Mouse (Mus musculus) lung, postnatal 36 days (tissue): ENCODE data around the gene Bicra.
A peak's percentile ranks its signal among the peaks of the same experiment; 100 is the strongest.

Source experiments
- DNase-seq: peaks from one replicate; pipeline ENCODE4 v3.0.0; 2022; ENCODE audit warnings: mixed read lengths

Gene Bicra

DNA sequence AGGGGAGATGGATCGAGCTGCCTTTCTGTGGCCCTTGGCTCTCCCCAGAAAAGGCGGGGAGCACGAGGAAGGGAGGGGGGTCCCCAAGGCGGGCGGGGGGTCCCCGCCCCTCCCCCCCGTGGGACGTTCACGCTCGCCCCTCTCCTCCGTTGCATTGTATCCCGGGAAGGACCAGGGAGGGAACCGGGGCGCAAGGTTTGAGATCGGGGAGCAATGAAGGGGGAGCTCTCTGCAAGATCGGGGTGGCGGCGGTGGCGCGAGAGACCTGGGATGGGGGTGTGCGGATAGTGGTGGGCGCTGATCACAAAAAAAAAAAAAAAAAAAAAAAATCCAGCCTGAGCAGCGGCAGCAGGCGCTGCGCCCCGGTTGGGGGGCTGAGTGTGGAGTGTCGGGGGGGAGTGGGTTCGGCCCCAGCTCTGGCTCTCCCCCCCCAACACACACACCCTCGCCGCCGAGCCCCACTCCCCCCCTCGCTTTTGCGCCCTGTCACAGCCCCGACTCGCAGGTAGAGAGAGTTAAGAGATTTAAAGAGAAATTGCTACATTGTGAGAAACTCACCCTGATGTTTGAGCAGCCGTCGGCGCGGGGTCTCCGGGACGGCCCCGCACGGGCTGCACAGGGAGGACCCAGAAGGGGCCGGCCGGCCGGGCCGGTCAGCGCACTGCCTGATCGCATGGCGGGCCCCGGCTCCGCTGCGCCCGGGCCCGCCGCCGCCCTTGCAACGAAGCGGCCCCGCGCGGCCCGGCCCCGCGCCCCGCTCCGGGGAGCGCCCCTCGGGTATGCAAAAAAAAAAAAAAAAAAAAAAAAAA lies at the start of gene Bicra:
Gene Bicra (minus strand): TSS at position 584 of the 809 bp plus-strand sequence.
- peak; percentile 90 for DNase-seq

DNA sequence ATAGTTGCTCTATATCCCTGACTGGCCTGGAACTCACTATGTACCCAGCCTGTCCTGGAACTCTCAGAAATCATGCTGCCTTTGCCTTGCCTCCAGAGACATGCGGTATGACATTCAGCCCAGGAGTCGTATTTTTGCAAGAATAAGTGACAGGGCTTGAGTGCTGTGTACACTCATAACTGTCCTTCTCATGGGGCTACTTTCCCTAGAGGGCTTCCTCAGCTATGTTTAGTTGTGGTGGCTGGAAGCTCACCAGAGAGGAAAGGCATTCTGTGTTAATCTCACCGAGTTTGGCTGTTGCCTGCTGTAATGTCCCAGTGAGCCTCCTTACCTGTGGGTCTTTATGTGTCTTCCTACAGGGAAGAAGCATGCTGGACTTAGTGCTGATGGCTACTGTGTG lies 46.9 kb upstream of the Bicra start:
- no peak for DNase-seq

DNA sequence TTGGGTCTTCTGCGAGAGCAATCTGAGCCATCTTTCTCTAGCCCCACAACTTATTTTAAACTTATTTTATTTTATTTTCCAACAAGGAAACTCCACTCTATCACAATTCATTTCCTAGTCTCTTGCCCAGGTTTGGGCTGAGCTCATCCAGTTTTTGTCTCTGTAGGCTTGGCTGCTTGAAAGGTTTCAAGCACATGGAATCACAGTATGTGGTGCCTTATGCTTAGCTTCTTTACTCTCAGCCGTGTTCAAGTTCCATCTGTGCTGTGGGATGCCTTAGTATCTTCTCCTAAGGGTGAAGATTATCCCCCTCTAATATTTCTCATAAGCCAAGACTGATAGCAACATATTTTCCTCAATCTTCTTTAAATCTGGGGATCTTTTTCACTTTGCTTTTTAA lies 39.9 kb upstream of the Bicra start:
- DNase-seq, result no peak

DNA sequence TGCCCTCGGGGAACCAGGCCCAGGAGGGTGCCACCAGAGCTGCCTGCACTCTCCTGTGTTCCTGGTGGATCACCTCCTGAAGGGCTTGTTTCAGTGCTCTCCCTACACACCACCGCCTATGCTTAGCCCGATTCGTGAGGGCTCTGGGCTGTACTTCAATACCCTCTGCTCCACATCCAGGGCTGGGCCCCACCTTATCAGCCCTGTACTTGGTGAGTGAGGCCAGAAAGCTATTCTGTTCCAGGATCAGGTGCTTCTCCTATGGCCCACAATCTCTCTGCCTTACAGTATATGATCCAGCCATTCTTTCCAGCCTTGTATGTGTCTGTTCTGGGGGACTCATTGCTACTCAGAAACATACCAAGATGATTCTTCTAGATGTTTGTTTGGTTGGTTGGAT lies 35.6 kb upstream of the Bicra start:
- DNase-seq, result no peak

DNA sequence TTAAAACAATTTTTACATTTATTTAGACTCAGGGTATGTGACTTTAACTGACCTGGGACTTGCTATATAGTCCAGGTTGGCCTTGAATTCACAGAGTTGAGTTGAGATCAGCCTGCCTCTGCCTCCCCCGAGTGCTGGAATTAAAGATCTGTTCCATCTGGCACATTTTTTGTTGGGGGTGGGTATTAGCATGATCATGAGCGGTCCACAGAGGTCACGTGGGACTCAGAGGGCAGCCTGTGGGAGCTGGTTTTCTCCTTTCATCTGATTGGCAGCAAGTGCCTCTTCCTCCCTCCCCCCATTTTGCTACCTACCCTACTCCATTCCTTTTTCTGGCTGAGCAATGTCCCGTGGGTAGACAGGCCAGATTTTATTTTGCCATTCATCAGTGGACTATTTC lies 32.9 kb upstream of the Bicra start:
- DNase-seq, result no peak

- DNase-seq, result no peak
Measured at GRCm38 (mm10) chr7:16079947-16080346, 32.2 kb upstream of the Bicra start.

- DNase-seq, result no peak
Measured at GRCm38 (mm10) chr7:16071906-16072305, 24.2 kb upstream of the Bicra start.

DNA sequence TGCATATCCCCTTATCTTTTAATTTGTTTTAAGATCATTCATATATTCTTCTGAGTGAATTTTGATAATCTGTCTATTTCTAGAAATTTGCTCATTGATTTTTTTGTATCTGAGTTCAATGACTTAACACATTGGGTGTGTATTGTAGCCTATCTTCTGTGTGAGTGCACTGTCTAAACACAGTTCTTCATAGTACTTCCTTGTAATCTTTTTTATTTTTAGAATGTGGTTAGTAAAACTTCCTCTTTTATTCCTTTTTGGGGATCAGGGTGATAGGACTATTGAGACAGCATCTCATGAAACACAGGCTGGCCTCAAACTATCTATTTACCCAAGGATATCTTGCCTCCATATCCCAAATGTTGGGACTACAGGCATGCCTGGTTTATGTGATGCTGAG lies 23.1 kb upstream of the Bicra start:
- no peak for DNase-seq

DNA sequence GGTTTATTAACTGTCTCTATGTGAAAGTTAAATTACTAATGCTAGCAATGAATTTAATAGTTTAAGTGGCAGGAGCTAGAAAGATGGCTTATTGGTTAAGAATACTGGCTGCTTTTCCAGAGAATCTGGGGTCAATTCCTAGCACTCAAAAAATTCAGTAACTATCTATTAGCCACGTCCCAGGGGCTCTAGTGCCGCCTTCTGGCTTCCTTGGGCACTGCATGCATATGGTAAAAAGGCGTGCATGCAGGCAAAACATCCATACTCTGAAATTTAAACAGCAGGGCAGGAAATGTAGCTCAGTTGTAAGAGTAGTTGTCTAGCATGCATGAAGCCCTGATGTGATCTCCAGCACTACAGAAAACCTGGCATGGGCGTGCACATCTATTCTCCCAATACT lies 15.8 kb upstream of the Bicra start:
- no peak for DNase-seq

- DNase-seq, result no peak
Measured at GRCm38 (mm10) chr7:16062099-16062420, 14.3 kb upstream of the Bicra start.

DNA sequence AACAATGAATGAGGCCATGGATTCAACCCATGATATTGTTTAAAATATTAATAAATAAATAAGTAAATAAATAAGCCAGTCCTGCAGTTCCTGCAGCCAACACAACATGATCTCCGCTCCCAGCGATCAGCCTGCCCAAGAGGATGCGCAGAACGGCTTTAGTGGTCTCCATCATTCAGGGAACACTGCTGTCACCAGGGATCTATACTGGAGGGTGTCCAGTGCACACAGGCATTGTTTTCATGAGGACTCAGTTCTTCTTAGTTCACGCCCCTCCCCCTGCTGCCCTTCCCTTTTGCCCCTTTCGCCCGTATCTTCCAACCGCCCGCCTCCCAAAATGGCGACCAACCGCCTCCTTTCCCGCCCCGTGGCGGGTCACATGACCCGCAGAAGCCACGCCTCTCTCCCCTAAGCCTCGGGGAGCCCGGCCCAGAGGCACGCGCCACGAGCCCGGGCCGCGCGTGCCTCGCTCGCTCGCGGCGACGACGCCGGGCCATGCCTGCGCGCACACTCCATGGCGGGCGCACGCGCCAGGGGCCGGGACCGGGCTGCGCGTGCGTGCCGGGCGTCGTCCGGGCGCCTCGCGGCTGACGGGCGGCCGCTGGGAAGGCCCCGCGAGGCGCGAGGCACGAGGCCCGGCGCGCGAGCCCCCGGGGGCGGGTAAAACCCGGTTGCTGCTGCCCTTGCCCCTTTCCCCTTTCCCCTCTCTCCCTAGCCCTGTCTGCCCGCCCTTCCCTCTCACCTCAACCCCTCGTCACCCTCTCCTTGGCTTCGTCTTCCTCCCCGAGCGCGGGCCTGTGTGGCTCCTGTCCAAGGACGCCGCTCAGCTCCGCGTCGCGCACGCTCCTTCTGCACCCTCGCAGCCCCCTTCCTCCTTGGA lies 13.7 kb upstream of the Bicra start, which contains the start of gene Zfp541:
Gene Zfp541 (plus strand): TSS at position 596 of the 880 bp plus-strand sequence.
- DNase-seq, result no peak

GRCm38 (mm10) chr7:16057136-16057534 lies 9.4 kb upstream of the Bicra start:
- DNase-seq, result peak; percentile 66

DNA sequence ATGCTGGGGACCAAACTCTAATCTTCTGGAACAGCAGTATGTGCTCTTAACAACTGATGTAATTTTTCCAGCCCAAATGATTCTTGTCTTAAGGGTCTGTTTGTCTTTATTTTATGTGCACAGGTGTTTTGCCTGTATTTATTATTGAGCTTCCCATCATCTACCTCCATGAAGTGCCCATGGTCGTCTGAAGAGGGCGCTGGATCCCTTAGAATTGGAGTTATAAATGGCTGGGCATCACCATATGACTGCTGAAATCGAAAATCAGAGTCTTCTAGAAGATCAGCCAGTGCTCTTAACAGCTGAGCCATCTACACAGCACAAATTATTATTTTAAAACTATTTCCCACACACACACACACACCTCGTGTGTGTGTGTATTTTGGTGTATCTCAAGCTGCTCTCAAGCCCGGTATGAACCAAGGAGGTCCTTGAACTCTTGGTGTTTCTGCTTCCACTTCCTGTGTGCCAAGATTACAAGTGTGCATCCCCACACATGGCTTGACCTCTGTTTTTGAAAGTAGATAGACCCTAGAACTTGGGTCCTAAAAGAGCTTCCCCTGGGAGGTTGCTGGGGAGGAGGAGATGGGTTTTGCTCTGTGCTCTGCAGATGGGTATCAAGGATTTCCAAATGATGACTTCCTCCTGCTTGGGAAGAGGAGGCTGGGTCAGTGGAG lies 8.9 kb upstream of the Bicra start:
- peak; percentile 67 for DNase-seq

DNA sequence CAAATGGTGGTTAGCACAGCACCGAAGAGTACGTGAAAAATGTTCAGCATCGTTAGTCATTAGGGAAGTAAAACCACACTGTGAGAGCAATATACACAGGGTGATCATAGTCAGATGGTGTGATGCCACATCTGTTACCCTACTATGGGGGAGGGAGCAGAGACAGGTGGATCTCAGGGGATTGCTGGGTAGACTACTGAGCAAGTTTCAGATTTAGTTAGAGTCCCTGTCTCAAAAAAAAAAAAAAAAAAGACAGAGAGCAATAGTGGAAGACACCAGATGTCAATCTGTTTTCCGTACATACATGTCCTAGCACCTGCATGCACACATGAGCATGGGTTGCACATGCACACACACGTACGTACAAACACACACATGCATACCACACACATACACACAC lies 7.9 kb upstream of the Bicra start:
- DNase-seq, result no peak

- DNase-seq, result no peak
Measured at GRCm38 (mm10) chr7:16054966-16055365, 7.2 kb upstream of the Bicra start.

- peak; percentile 58 for DNase-seq
Measured at GRCm38 (mm10) chr7:16053105-16053504, 5.4 kb upstream of the Bicra start.

DNA sequence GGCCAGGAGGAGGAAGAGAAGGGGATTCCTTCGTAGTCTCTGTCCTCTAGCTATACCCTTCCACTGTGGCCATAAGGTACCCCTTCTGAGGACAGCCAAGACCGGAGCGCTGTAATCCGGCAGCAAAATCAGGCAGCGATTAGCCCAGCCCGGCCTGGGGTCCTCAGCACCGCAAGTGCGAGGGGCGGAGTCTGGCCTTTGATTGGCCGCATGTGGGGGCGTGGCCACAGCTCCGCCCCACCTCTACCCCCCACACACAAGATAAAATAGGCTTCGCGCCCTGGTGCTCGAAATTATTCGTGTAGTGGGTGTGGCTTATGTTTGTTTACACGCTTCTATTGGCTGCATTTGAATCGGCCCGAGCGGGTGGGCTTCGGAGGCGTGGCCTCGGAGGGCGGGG lies 5.0 kb upstream of the Bicra start:
- peak; percentile 98 for DNase-seq

GRCm38 (mm10) chr7:16051883-16052595 lies 4.3 kb upstream of the Bicra start:
- peak; percentile 89 for DNase-seq

DNA sequence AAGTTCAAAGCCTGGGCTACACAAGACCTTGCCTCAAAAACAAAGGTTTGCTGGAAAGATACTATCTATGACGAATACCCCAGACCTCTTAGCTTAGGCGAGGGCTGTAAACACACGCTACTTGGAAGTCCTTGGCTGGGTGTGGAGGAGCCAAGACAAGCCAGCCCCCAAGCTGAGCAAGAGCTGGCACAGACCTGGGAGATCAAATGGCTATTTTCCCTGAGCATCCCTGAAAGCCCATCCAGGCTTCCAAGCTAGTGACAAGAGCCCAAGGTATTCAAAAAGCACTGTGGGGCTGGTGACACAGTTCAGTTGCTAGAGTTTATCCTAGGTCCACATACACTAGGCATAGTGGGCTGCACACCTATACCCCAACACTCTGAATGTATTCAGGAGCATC lies 2.9 kb upstream of the Bicra start:
- DNase-seq, result no peak

- DNase-seq, result no peak
Measured at GRCm38 (mm10) chr7:16049576-16049915, 1.8 kb upstream of the Bicra start.

- DNase-seq, result no peak
Measured at GRCm38 (mm10) chr7:16048675-16049575, 1.2 kb upstream of the Bicra start.

- peak; percentile 99 for DNase-seq
Measured at GRCm38 (mm10) chr7:16048164-16048564, 443 bp upstream of the Bicra start.
